In the genomic region with DNA sequence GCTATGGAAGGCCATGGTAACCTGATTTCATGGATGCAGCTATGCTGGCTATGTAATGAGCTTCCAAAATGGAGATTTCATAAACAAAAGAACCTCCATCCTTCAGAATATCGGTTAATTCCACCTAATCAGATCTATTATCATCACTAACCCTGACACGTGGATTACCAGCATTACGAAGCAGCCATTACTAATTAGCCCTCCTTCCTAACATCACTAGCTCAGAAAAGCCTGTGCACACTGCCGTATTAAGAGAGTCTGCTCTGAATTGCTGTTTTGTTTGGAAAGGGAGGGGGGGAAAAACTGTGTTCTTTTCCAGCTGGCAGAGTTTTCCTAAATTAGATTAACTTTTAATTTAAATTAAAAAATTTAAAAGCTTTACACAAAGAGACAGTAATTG, we compare ENCODE assay signal across 22 mouse cellular contexts. TPM values are rescaled to one million over a fixed set of nuclear protein-coding genes. Genes with fewer than 3 reads are reported as not detected.
DNase-seq lines count a peak whose midpoint lies in the region; ATAC-seq lines count a peak whose summit lies in the region.
"Had no signal": no experiment of that assay in that cellular context is flagged by ENCODE, and none has a peak within 500 bp of the region (broad histone marks: within the 10 kb centered on the region; RNA-seq: fewer than 3 reads in every experiment).

No protein-coding gene starts in this region.

- no peaks in the 10 kb centered on the region for H3K27me3 ChIP-seq in midbrain, embryonic 12.5 days
- no peaks in the 10 kb centered on the region for H3K27me3 ChIP-seq in midbrain, embryonic 11.5 days (ENCODE audit: control insufficient read depth, insufficient read depth, low read length)
- H3K27me3 ChIP-seq in embryonic facial prominence, embryonic 10.5 days (replicated peaks; ENCODE audit: low read depth, poor library complexity, severe bottlenecking), result no peaks in the 10 kb centered on the region
- peaks cover 24% of the 10 kb centered on the region; the same call in 1 of the 2 replicates for H3K27me3 ChIP-seq in forebrain, embryonic 15.5 days
- H3K27me3 ChIP-seq: CH12.LX; embryonic facial prominence, embryonic 12.5 days; hindbrain, embryonic 13.5 days had no signal

- no peak overlapping the region for H3K27ac ChIP-seq in midbrain, embryonic 12.5 days (replicated peaks)
- H3K27ac ChIP-seq in midbrain, embryonic 11.5 days (ENCODE audit: low read depth, low read length), result no peak overlapping the region
- peak overlapping the region; percentile 19; the same call in 1 of the 2 replicates for H3K27ac ChIP-seq in embryonic facial prominence, embryonic 10.5 days (replicated peaks)
- no peak overlapping the region for H3K27ac ChIP-seq in forebrain, embryonic 15.5 days (replicated peaks)
- H3K27ac ChIP-seq: embryonic facial prominence, embryonic 12.5 days; heart, embryonic 10.5 days; hindbrain, embryonic 13.5 days; hindbrain, postnatal 0 days had no signal

- WGBS in midbrain, embryonic 12.5 days, result 41% methylated on average over 4 of the region's 4 CpGs
- 54% methylated on average over 4 of the region's 4 CpGs for WGBS in midbrain, embryonic 11.5 days
- 53% methylated on average over 4 of the region's 4 CpGs for WGBS in embryonic facial prominence, embryonic 10.5 days
- 11% methylated on average over 4 of the region's 4 CpGs for WGBS in forebrain, embryonic 15.5 days

- ATAC-seq in midbrain, embryonic 12.5 days (ENCODE audit: low FRiP score, low read depth), result peak; percentile 58; the same call in 1 of the 2 replicates
- ATAC-seq in midbrain, embryonic 11.5 days (ENCODE audit: low FRiP score), result no peak
- peak; percentile 75 for ATAC-seq in forebrain, embryonic 15.5 days (replicated peaks)
- ATAC-seq in megakaryocyte-erythroid progenitor cell, adult 5-6 weeks (replicated peaks; ENCODE audit: low FRiP score, low TSS enrichment, poor library complexity, severe bottlenecking), result no peak
- ATAC-seq: activated CD4-positive, CD25-positive, alpha-beta regulatory T cell, adult 4 months; hindbrain, postnatal 0 days; Patski had no signal

- H3K9me3 ChIP-seq in midbrain, embryonic 12.5 days, result no peaks in the 10 kb centered on the region
- H3K9me3 ChIP-seq in midbrain, embryonic 11.5 days (ENCODE audit: control insufficient read depth, low read length), result no peaks in the 10 kb centered on the region
- H3K9me3 ChIP-seq in embryonic facial prominence, embryonic 10.5 days, result no peaks in the 10 kb centered on the region
- H3K9me3 ChIP-seq in forebrain, embryonic 15.5 days, result no peaks in the 10 kb centered on the region
- H3K9me3 ChIP-seq: embryonic facial prominence, embryonic 12.5 days; heart, embryonic 10.5 days; hindbrain, embryonic 13.5 days had no signal

- no peak overlapping the region for H3K4me3 ChIP-seq in midbrain, embryonic 12.5 days
- no peak overlapping the region for H3K4me3 ChIP-seq in midbrain, embryonic 11.5 days (ENCODE audit: low read depth, low read length)
- H3K4me3 ChIP-seq in embryonic facial prominence, embryonic 10.5 days, result no peak overlapping the region
- H3K4me3 ChIP-seq in forebrain, embryonic 15.5 days, result no peak overlapping the region
- H3K4me3 ChIP-seq: embryonic facial prominence, embryonic 12.5 days; heart, embryonic 10.5 days; hindbrain, embryonic 13.5 days had no signal

- H3K4me1 ChIP-seq in midbrain, embryonic 12.5 days, result no peaks in the 10 kb centered on the region; the same call in 1 of the 2 replicates
- H3K4me1 ChIP-seq in midbrain, embryonic 11.5 days (ENCODE audit: control insufficient read depth, insufficient read depth, low read length), result no peaks in the 10 kb centered on the region
- peaks cover 24% of the 10 kb centered on the region for H3K4me1 ChIP-seq in embryonic facial prominence, embryonic 10.5 days
- peaks cover 7% of the 10 kb centered on the region for H3K4me1 ChIP-seq in forebrain, embryonic 15.5 days

- H3K36me3 ChIP-seq in midbrain, embryonic 12.5 days, result no peaks in the 10 kb centered on the region
- no peaks in the 10 kb centered on the region for H3K36me3 ChIP-seq in midbrain, embryonic 11.5 days (ENCODE audit: control insufficient read depth, insufficient read depth, low read length)
- H3K36me3 ChIP-seq in embryonic facial prominence, embryonic 10.5 days (replicated peaks), result no peaks in the 10 kb centered on the region
- H3K36me3 ChIP-seq in forebrain, embryonic 15.5 days, result no peaks in the 10 kb centered on the region
- H3K36me3 ChIP-seq: embryonic facial prominence, embryonic 12.5 days; heart, embryonic 10.5 days; hindbrain, embryonic 13.5 days had no signal

- H3K9ac ChIP-seq in midbrain, embryonic 12.5 days (replicated peaks), result no peak overlapping the region
- H3K9ac ChIP-seq in midbrain, embryonic 11.5 days (ENCODE audit: low read length), result no peak overlapping the region
- H3K9ac ChIP-seq in forebrain, embryonic 15.5 days (replicated peaks), result no peak overlapping the region
- H3K9ac ChIP-seq: embryonic facial prominence, embryonic 12.5 days; hindbrain, embryonic 13.5 days had no signal

- no peak for DNase-seq in midbrain, embryonic 11.5 days (ENCODE audit: low spot score, missing footprints)
- no peak for DNase-seq in embryonic facial prominence, embryonic 10.5 days (ENCODE audit: low spot score)
- DNase-seq in heart, adult 9 months (ENCODE audit: low spot score in 2 of 2), result no peak
- DNase-seq: adrenal gland, postnatal 14 days; cerebellum, adult 2 months; cerebellum, postnatal 10 days; embryo, embryonic 11 days; gastrocnemius, postnatal 36 days; heart, adult 11 months; heart, postnatal 10 days; heart, postnatal 4 days had no signal

- no peak overlapping the region for H3K4me2 ChIP-seq in midbrain, embryonic 12.5 days (replicated peaks)
- H3K4me2 ChIP-seq in midbrain, embryonic 11.5 days, result no peak overlapping the region
- H3K4me2 ChIP-seq in forebrain, embryonic 15.5 days (replicated peaks), result no peak overlapping the region
- H3K4me2 ChIP-seq: embryonic facial prominence, embryonic 12.5 days; hindbrain, embryonic 13.5 days had no signal

RNA-seq across cellular contexts. Expression of a gene that starts 32.3 kb away (rescaled TPM):
- polyA plus RNA-seq in midbrain, embryonic 12.5 days (2016; fragmentation: Nextera tagmentation; extraction: Ambion mirVana), result 17.0 and 19.6 TPM in 2 replicates
- polyA plus RNA-seq in midbrain, embryonic 11.5 days (2014; fragmentation: Nextera tagmentation; extraction: Ambion mirVana), result 15.2 and 17.1 TPM in 2 replicates
- 21.1 and 28.6 TPM in 2 replicates for polyA plus RNA-seq in embryonic facial prominence, embryonic 10.5 days (2016; fragmentation: Nextera tagmentation; extraction: Ambion mirVana)
- polyA plus RNA-seq in forebrain, embryonic 15.5 days (2015; fragmentation: Nextera tagmentation; extraction: Ambion mirVana), result 6.1 and 6.6 TPM in 2 replicates
- total RNA-seq in megakaryocyte-erythroid progenitor cell, adult 5-6 weeks (2014; fragmentation: Nextera tagmentation), result not detected in 2 replicates
- not detected in 2 replicates for total RNA-seq in megakaryocyte-erythroid progenitor cell, adult 5-6 weeks (2017)
- total RNA-seq: CH12.LX; common myeloid progenitor, adult 5-6 weeks had no signal
- polyA plus RNA-seq: Patski had no signal

Comparison
In these comparisons a context has a peak if more than half of its experiments do, and no peak if none do; other contexts are left out.
1. ATAC-seq: peak in midbrain, embryonic 12.5 days (single experiment) and forebrain, embryonic 15.5 days (single experiment); none in midbrain, embryonic 11.5 days (single experiment) and megakaryocyte-erythroid progenitor cell, adult 5-6 weeks (single experiment).